Mouse (Mus musculus): ENCODE data around the gene Tspyl4.
"Not testable (repeated sequence)": the region's sequence is repeated elsewhere in the genome, so short reads cannot be mapped to it uniquely, and the experiment has no call there.

Tspyl4 gene

GRCm38 (mm10) chr10:34297299-34297979 is at the start of gene Tspyl4:
Gene Tspyl4, plus strand, starts transcription at chr10:34297442.
- DNase-seq (ENCODE audit: extremely low spot score) = peak; percentile 89

- no peak for DNase-seq (ENCODE audit: extremely low spot score)
These were observed 49.5 kb upstream of the Tspyl4 start for GRCm38 (mm10) chr10:34247757-34248156.

- DNase-seq (ENCODE audit: extremely low spot score) = no peak
These were observed 47.6 kb upstream of the Tspyl4 start for GRCm38 (mm10) chr10:34249594-34249993.

- not testable (repeated sequence) for DNase-seq (ENCODE audit: extremely low spot score)
These were observed 44.4 kb upstream of the Tspyl4 start for GRCm38 (mm10) chr10:34252833-34253232.

- no peak for DNase-seq (ENCODE audit: extremely low spot score)
These were observed 32.1 kb upstream of the Tspyl4 start for GRCm38 (mm10) chr10:34265106-34265505.

- no peak for DNase-seq (ENCODE audit: extremely low spot score)
These were observed 29.8 kb upstream of the Tspyl4 start for GRCm38 (mm10) chr10:34267312-34268070.

- DNase-seq (ENCODE audit: extremely low spot score) = no peak
These were observed 25.6 kb upstream of the Tspyl4 start for GRCm38 (mm10) chr10:34271681-34272080.

- DNase-seq (ENCODE audit: extremely low spot score) = peak; percentile 66
These were observed 16.6 kb upstream of the Tspyl4 start for GRCm38 (mm10) chr10:34280591-34281175.

GRCm38 (mm10) chr10:34281211-34281961 is 15.9 kb upstream of the Tspyl4 start:
- no peak for DNase-seq (ENCODE audit: extremely low spot score)

GRCm38 (mm10) chr10:34281962-34282388 is 15.3 kb upstream of the Tspyl4 start, which contains the start of gene Tspyl1:
Gene Tspyl1, plus strand, starts transcription at chr10:34282190.
- DNase-seq (ENCODE audit: extremely low spot score) = peak; percentile 95

GRCm38 (mm10) chr10:34282420-34283238 is 14.6 kb upstream of the Tspyl4 start:
- DNase-seq (ENCODE audit: extremely low spot score) = no peak

GRCm38 (mm10) chr10:34296911-34297298 is 337 bp upstream of the Tspyl4 start:
- no peak for DNase-seq (ENCODE audit: extremely low spot score)

GRCm38 (mm10) chr10:34297980-34298753 is 925 bp downstream of the Tspyl4 start:
- no peak for DNase-seq (ENCODE audit: extremely low spot score)

GRCm38 (mm10) chr10:34300368-34300767 is 3.1 kb downstream of the Tspyl4 start:
- peak; percentile 47 for DNase-seq (ENCODE audit: extremely low spot score)

GRCm38 (mm10) chr10:34307070-34307469 is 9.8 kb downstream of the Tspyl4 start:
- no peak for DNase-seq (ENCODE audit: extremely low spot score)

GRCm38 (mm10) chr10:34309915-34310685 is 12.9 kb downstream of the Tspyl4 start:
- DNase-seq (ENCODE audit: extremely low spot score) = no peak

GRCm38 (mm10) chr10:34312536-34312935 is 15.3 kb downstream of the Tspyl4 start:
- no peak for DNase-seq (ENCODE audit: extremely low spot score)

GRCm38 (mm10) chr10:34316571-34317216 is 19.5 kb downstream of the Tspyl4 start:
- peak; percentile 82 for DNase-seq (ENCODE audit: extremely low spot score)

GRCm38 (mm10) chr10:34317217-34317606 is 20.0 kb downstream of the Tspyl4 start:
- no peak for DNase-seq (ENCODE audit: extremely low spot score)

Measured in embryo, embryonic 9.5 days (tissue).